Mouse (Mus musculus) cerebellum, postnatal 36 days (tissue): Measurements from ENCODE around the gene Lcor.

ENCODE experiments used
- DNase-seq, 2 experiments: peaks; one replicate each; pipeline ENCODE4 v3.0.0; 2021 to 2022; ENCODE audit warnings: mixed read lengths in 2 of 2

Lcor gene

DNA sequence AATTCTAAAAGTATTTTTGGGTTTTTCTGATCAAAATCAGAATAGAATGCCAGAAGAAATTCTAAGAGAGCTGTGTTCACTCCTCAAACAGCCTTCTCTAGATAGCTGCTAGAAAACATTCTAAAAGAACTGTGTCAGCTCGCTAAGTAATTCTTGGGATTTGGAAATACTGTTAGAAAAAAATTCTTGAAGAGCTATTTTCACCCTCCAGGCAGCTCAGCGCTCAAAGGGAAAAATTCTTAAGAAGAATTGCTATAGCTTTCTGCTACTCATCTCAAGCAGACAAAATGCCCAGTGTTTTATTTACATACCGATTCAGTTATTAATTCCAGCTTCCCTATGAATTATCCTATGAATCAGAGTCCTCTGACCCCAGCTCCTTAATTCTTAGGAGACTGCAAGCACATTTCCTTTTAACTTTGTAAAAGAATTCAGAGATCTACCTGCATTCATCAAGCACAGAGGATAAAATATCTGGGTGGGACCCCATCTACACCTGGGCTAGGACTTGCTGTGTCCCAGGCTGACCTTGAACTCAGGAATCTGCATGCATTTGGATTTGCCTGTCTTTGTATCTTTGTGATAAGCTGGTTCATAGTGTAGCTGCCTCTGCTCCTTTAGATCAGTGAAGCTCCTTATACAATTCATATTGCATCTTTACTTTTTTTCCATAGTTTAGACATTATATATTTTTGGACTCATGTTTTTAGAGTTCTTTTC lies 5.7 kb upstream of the Lcor start:
- no peak for DNase-seq

DNA sequence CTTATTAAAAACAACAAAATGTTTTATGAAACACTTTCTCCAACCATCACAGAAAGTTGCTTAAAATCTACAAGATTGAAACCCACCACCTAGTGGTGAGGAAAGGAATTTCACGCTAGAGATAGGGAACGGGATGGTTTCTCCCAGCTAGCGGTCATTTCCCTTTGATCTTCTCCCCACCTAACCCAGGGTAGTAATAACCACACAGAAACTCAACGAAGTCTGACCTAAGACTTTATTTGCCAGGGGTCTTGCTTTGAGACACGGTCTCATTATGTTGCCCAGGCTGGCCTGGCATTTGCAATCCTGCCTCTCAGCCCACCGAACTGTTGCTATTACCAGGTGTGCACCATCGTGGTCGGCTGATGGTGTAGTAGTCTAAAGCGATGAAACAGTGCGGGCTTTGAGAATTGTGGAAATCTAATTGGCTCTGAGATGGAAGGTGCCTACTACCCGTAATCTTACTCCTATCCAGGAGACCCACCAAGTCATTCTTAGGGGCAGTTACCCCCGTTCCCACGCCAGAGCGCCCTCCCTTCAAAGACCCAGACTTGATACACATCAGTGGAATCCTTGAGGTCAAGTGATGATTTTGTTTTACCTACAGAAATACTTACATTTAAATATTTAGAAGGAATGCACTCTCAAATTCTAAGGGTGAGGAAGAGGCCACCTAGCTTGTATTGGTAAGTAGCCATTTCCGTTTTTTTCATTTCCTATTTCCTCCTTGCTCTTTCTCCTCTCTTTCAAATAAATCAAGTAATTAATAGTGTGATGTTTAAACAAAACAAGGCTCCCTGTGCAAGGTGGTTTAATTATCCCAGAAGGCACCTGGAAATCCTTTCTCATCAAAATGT lies 1.2 kb upstream of the Lcor start:
- DNase-seq, result peak; percentile 15 to 39

DNA sequence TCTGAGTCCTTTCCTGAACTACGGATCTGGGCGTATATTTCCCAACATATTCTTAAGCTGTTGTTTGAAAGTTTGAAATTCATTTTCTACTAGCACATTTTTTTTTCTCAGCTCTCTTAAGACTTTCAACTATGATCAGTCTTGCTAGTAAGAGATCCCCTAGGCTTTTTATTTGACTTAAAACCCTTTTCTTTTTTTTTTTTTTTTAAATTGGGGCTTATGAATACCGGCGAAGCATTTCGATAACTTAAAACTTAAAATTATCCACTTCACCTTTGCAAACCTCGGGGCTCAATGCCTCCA lies 599 bp upstream of the Lcor start:
- no peak for DNase-seq

DNA sequence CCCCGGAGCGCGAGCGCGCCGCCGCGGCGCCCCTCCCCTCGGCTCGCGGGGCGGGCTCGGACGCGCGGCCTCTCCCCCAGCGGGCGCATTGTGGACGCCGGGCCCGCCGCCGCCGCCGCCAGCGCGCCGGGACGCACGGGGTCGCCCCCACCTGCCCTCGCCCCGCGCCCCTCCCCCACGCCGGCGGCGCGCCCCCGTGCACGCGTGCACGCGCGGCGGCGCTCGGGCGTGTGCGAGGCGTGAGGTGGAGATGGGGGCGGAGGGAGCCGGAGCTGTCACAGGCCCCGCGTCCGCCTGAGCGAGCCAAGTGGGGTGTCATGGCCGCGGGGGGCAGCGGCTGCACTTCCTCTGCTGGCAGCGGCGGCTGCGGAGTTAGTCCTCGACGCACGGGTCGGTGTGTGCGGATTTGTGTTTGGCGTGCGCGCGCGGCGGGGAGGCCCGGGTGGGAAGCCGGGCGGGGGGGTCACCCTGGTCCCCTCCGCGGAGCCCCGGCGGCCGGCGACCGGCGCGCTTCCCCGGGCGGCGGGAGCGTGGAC lies 540 bp downstream of the Lcor start:
- peak; percentile 61 to 78 for DNase-seq

DNA sequence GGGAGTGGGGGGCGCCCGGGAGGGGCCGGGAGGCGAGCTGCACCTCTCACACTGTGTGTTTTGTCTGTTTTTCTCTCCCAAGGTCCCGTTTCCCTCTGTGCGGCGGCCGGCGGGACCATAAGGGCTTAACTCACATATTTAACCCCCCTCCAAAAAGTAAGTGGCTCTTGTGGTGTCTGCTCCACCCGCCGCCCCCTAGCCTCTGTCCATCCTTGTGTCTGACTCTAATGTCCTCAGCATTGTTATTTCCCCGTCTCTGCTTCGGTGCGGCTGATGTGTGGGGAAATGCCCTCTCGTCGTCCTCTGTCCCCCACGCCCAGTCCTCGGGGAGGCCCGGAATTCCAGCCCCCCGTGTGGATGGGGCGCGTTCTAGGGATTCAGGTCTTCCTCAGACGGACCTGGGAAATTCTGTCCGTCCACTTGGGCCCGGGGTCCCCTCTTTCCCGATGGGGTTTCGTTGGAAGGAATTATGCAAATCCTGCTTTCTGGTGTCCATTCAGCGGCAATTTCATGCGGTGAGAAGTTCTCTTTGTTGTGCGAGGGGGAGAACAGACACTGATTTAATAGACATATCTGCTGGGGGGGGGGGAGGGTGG lies 1.1 kb downstream of the Lcor start:
- peak in 1 of 2 experiments; percentile 28 for DNase-seq

DNA sequence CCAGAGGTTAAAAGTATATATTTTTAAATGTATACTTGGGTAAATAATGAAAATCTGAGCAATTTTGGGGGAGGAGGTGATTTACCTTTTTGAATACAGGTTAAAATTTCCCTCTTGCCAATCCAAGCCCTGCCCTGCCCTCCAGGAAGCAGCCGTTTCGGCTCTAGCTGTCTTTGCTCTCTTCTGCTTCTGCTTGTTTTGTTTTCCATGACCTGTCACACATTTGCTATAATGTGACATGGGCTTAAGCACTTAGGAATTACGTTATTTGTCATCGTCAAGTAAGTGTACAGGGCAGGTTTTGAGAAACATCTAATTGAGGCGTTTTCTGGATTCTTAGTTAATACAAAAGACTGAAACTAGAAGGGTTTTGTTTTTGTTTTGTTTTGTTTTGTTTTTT lies 1.9 kb downstream of the Lcor start:
- no peak for DNase-seq

DNA sequence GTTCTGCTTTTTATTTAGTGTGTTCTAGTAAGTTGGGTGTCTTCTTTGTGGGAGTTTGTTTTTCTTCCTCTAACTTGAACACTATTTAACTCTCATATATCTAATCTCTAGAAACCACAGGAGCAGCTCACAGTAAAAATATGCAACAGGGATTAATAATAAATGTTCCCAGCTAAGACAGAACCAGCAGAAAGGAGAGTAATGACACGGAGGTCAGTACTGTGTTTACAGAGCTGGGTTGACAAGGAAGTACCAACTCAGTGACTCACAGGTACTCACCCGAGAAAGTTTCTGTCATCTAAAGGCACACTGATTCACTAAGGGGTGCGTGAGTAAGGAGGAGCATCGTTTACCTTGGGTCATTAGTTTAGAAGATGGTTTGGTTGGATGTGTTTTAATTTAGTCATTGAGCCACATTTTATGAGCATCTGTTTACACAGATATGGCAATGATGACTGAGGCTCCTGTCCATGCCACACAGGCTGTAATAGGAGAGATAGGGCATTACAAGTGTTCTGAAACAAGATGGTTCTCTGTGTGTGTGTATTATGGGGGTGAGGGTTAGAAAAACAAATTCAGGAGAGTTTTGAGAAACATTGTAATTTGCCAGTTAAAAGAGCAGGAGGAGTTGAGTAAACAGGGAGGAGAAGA lies 13.1 kb downstream of the Lcor start:
- no peak for DNase-seq

DNA sequence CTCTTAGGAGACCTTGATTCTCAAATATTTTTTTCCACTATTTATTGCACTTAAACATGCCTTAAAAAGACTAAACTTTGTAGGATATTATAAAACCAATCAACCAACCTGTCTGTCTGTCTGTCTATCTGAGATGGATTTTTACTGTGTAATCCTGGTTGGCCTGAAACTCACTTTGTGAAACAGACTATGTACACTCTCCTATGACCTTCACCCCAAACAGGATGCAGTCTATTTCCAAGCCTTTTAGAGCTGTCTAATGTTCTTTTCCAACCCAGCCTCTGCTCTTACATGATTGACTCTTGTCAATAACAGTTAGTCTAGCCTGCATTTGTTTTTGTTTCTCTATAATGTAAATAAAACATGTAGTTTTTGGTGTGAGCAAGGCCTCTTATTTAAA lies 13.6 kb downstream of the Lcor start:
- no peak for DNase-seq

DNA sequence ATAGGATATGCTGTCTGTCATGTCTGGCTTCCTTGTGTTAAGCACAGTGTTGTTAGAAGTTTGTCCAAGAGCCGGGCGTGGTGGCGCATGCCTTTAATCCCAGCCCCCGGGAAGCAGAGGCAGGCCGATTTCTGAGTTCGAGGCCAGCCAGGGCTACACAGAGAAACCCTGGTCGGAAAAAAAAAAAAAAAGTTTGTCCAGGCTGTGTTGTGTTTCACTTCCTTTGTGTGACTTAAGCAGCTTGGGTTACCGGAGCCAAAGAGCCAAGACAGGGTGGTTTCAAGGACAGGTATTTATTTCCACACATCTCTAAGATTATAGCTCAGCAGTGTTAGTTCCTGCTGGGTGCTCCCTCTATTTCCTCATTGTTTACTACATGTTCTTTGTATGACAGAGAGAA lies 25.4 kb downstream of the Lcor start:
- DNase-seq, result no peak

DNA sequence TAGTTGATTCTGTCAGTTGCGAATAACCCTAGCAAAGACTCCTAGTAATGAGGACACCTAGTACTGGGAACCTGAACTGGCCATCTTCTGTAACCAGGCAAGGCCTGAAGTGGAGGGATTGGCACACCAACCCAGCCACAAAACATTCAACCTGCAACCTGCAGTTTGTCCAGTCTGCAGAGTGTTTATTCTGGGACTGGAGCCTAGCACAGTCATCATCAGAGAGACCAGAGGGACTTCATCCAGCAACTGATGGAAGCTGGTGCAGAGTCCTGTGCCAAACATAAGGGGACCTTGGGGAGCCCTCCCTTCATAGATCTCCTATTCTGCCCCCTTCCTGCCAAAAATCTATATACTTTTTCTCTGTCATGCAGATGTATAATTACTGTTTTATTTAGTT lies 32.4 kb downstream of the Lcor start:
- DNase-seq, result peak; percentile 17 to 27

DNA sequence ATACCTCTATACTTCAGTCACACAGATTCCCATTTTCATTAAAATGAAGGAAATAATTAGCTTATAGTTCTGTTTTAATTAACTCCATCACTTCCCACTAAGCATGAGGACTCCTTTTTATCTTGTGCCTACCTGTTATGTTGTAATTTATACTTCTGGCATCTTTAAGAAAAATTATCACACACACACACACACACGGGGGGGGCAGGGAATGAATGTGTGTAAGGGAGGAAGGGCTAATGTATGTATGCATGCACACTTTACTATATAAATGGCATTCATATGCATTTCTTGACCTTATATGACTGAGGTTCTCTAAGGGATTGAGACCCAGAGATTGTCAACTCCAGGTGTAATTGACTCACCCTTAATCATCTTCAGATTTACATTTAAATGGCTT lies 33.1 kb downstream of the Lcor start:
- no peak for DNase-seq

DNA sequence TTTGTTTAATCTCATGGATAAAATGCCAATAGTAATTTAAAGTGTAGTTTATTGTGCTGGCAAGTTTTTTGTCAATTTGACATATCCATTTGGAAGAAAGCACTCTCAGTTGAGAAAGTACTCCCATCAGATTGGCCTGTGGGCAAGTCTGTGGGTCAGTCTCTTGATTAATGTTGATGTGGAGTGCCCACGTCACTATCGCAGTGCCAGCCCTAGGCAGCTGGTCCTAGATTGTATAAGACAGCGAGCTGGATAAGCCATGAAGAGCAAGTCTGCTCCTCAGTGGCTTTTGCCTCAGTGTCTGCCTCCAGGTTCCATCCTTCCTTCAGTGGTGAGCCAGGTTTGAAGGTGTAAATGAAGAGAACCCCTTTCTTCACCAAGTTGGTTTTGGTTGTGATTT lies 34.6 kb downstream of the Lcor start:
- DNase-seq, result no peak

DNA sequence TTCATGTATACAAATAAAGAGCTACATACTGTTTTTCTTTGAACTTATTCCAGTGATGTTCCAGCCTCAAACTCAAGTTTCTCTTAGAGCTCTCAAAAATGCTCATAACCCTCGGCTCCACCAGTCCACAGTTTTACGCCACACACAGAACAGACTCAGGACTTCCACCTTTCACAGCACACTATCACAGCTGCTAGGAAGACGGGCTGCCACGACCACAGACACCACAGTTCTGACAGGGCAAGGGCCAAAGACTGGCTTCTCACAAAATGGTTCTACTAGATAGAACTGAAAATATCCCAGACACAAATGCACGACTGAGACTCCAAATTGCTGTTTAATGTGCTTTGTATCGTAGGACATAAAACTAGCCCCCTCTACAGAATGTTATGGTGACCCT lies 36.7 kb downstream of the Lcor start:
- DNase-seq, result no peak

DNA sequence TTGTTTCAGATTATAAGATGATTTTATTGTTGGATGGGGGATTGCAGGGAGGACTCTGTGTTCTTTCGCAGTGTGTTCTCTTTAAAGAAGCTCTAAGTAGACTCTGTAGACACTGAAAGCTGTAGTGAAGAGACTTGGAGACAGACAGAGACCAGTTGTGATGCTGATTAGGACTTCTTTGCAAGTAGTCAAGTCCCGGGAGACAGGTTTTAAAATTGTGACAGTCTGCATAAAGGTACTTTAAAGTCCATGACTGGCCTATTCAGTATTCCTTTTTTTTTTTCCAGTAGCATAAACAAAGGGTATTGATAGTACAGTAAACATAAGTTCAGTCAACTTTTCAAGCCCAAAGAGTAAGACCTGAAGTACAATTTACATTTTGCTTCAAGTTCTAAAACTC lies 39.8 kb downstream of the Lcor start:
- no peak for DNase-seq

DNA sequence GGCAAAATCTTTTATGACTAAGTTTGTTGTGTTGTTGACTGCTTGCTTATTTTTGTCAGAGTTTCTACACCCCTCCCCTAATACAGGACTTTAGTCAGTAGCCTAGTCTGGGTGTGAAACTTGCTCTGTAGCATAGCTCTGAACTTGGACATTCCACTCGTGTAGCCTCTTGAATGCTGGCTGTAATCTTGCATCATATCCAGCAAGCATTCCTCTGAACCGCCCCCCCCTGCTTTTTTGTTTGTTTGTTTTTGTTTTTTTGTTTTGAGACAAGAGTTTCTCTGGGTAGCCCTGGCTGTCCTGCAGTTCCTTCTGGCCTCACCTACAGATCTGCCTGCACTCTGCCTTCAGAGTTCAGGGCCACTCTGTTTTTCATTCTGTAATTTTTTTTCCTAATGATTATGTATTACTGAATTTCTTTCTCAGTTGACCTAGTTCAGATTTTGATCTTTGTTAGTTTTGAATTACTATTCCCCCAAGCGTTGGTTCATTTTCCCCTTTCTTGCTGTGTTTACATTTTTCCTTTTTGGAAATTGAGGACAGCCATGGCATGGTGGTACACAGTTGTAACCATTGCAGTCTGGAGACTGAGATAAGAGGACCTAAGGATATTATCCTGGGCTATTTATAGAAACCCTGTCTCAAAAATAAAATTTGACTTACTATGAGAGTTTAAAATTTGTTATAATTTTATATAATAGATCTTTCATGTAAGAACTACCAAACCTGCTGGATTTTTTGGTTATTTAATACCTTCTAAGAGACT lies 41.5 kb downstream of the Lcor start:
- no peak for DNase-seq

DNA sequence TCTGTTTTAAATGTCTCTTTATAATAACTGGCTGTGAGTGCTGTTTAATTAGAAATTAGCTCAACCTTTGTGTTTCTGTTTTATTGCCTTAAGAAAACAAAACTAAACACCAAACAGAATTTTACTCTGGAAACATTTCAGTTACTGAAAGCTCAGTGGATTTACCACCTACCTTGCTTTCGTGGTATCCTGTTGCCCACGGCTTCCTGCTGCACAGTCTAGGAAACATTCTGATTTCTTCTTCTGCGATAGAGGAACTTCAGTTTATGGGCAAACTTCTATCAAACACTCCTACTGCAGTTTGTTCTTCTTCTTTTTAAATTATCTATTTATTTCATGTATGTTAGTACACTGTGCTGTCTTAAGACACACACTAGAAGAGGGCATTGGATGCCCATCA lies 46.7 kb downstream of the Lcor start:
- no peak for DNase-seq

DNA sequence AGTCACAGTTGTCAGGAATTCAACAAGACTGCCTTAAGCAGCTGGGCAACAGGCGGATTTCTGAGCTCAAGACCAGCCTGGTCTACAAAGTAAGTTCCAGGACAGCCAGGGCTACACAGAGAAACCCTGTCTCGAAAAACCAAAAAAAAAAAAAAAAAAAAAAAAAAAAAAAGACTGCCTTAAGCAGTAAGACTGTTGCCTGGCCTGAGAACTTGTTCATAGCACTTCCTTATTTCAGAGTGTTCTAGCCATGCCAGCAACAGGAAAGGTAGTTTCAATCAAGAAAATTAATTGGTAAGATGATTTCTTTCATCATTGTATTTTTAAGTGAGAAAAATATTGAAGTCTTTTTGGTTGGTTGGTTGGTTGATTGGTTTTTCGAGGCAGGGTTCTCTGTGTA lies 51.6 kb downstream of the Lcor start:
- no peak for DNase-seq

DNA sequence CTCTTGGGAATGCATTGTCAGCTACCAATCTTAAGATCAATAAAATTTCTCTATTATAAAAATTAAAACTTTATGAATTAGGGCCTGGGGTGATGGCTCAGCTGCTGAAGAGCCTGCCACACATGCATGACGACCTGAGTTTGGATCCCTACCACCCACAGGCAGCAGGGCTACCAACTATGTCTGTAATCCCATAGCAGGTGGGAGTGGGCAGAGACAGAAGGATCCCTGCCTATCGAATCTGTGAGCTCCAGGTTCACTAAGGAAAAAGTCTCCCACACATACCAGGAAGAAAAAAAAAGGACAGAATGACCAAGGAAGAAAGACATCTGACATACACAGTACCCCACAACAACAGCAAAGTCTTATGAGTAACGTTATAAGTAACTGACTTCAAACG lies 74.5 kb downstream of the Lcor start:
- no peak for DNase-seq

DNA sequence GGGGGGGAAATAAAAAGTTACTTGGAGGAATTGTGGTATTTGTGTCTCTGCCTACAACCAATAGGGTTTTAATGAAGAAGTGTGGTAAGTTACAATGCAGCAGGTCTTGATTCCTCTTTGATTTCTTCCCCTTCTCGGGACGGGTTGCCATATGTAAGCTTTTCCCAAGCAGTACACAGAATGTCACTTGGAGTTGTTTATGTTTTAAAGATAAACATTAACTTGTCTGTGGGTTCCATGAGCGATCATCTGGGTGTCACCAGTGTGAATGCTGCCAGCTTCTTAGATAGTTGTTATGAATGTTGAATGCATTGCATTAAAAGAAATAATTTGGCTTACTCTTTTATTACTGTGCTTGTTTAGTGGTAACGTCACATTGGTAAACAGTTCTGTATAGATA lies 75.1 kb downstream of the Lcor start:
- no peak for DNase-seq

DNA sequence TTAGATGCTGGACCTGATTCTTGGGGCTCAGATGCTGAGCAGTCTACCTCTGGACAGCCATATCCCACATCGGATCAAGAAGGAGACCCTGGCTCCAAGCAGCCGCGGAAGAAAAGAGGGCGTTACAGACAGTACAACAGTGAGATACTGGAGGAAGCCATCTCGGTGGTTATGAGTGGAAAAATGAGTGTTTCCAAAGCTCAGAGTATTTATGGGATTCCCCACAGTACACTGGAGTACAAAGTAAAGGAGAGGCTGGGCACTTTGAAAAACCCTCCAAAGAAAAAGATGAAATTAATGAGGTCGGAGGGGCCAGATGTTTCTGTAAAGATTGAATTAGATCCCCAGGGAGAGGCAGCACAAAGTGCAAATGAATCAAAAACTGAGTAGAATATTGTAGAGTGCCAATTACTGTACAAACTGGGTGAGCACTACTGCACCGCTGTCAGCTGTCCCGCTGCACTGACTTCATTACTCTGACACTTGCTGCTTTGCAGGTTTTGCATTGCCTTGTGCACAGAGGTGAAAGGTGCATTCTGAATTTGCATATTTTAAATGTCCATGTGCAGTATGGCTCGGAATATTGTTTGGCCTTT lies 76.6 kb downstream of the Lcor start:
- no peak for DNase-seq

DNA sequence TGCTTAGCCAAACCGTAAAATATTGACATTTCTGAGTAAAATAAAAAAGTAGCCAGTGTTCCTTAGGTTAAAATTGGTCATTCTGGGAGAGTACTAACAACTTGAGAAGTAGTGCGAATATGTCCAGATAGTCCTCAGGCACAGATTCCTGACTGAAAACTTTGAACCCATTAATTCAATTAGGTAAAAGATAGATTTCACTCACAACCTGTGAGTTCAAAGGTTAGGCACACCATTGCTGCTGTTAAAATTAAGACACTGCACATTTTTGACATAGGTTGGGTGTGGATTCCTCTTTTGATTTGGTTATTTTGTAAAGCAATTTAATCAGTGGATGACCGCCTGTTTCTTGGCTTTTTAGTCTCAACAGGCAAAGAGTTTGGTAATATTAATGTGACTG lies 78.4 kb downstream of the Lcor start:
- DNase-seq, result no peak

DNA sequence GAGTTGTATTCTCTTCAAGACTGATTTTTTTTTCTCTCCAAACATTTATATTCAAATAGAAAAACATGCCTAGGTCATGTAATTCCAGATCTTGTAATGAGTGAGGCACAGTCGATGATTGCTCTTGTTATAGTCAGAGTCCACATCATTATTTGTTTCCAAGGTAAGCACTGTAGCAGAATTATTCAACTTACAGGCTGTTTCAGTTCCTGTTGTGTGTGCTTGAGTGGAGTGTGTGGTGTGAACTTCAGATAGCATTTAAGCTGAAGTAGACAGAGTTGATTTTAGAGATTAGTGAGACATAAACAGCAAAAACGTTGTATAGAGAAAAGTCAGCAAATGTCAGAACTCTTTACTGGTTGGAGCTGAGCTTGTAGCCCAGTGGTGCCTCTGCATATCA lies 86.4 kb downstream of the Lcor start:
- DNase-seq, result no peak
